Mouse (Mus musculus): Measurements from ENCODE around the gene Lgals1.
"Not testable (repeated sequence)": the region's sequence is repeated elsewhere in the genome, so short reads cannot be mapped to it uniquely, and the experiment has no call there.

Lgals1 gene

GRCm38 (mm10) chr15:78926021-78926919 is at the start of gene Lgals1:
Gene Lgals1, plus strand, starts transcription at chr15:78926725.
- peak; percentile 87 for DNase-seq (ENCODE audit: low spot score)

GRCm38 (mm10) chr15:78876991-78877809 is 49.3 kb upstream of the Lgals1 start, which contains the start of gene Gga1:
Gene Gga1, plus strand, starts transcription at chr15:78877190.
- peak; percentile 88 for DNase-seq (ENCODE audit: low spot score)

GRCm38 (mm10) chr15:78877810-78878390 is 48.6 kb upstream of the Lgals1 start:
- no peak for DNase-seq (ENCODE audit: low spot score)

DNA sequence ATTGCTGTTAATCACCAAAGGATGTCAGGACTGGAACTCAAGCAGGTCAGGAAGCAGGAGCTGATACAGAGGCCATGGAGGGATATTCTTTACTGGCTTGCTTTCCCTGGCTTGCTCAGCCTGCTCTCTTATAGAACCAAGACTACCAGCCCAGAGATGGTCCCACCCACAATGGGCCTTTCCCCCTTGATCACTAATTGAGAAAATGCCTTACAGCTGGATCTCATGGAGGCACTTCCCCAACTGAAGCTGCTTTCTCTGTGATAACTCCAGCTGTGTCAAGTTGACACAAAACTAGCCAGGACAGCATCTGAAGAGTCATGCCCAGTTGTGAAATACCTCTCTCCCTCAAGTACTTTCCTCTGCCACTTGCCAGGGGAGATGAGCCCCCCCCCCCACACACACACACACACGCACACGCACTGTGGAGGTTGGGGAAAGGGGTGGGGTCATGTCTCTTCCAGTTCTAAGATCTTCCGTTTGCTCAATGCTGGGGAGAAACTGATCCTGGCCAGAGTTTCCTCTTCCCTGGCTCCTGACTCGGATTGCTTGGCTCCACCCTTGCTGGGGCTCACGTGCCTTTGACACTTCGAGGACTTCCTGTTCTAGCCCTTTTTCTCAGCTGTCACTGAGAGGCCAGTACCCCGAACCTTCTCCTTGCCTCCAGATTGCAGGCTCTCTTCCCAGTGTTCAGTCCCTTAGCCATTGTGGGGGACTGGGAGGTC is 47.6 kb upstream of the Lgals1 start:
- DNase-seq (ENCODE audit: low spot score): not testable (repeated sequence)

- no peak for DNase-seq (ENCODE audit: low spot score)
Measured at GRCm38 (mm10) chr15:78880432-78880831, 46.1 kb upstream of the Lgals1 start.

DNA sequence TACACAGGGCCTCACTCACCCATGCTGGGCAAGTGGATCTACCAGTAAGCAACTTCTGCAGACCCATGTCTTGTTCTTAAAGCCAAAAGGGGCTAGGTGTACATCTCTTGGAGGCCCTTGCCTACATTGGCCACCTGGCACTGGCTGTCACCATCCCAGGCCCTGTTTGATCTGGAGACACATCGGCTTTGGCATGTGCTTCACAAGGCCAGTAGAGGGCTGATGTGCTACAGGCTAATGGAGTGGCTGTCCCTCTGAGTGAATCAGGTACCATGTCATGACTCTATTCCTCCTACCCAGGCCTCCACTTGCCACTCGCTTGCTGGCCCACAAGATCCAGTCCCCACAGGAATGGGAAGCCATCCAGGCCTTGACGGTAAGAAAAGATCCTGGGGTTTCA is 44.7 kb upstream of the Lgals1 start:
- no peak for DNase-seq (ENCODE audit: low spot score)

DNA sequence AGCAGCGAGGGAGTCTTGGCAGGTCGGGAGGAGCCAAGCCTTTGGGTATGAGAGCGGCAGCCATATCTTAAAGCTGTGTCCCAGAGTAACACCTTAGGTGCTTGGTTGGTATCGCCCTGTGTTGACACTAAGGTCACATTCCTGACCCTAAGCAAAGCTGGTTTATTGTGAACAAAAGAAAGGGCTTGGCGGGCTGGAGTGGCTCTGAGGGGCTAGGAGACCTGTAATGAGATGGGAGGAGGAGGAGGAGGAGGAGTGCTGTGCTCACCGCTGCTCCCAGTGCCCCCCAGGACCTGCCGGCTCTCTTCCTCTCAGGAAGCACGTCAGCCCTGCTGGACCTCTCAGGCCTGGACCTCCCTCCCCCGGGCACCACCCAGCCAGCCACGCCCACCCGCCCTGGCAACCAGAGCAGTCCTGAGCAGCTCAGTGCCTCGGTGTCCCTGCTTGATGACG is 37.1 kb upstream of the Lgals1 start:
- DNase-seq (ENCODE audit: low spot score): no peak

DNA sequence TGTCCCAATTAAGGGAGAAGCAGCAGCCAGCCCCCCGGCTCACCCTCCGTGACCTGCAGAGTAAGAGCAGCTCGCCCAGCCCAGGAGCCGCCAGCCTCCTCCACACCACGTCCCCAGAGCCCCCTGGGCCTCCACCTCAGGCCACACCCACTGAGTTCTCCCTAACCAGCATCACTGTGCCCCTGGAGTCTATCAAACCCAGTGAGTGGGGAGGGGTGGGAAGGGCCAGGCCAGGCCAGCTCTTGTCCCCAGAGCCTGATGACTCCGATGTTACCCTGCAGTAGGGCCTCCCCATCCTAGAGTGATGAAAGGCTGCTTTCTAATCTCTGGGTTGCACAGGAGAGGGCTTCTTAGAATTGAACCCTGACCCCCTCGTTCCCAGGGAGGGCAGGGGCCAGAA is 34.1 kb upstream of the Lgals1 start:
- DNase-seq (ENCODE audit: low spot score): no peak

DNA sequence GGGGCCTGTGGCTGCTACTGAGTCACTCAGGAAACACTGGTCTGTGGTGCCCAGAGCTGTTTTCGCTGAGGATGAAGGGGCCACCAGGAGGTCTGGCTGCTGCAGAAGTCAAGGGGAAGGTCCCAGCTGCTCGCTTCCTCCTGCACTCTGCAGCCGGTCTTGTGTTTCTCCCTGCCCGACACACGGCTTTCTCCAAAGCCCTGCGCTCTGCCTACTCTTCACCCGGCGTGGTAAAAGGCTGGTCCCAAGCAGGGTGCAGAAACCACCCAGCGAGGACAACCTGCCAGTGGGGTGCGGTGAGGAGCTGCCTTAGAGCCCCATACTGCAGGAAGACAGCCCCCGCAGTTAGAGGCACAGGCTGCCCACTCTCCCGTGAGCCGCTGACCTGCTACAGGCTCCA is 31.8 kb upstream of the Lgals1 start:
- no peak for DNase-seq (ENCODE audit: low spot score)

- no peak for DNase-seq (ENCODE audit: low spot score)
Measured at GRCm38 (mm10) chr15:78895741-78896140, 30.8 kb upstream of the Lgals1 start.

DNA sequence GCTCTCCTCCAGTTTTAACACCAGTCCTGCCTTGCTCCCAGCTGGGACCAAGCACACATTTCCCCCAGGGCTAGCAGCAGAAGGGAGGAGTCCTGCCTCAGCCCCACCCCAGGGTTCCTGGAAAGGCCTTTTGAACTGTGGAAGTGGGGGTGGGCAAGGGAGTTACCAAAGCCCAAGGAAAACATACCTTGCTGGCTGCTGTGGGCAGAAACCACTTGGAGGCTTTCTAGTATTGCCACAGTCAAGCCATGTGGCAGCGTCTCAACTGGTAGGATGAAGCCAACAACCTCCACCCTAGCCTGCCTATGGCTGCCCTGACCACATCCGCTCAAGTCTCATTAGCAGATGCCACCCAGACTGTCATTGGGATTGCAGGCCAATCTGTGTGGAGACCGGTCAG is 30.4 kb upstream of the Lgals1 start:
- DNase-seq (ENCODE audit: low spot score): no peak

- DNase-seq (ENCODE audit: low spot score): no peak
Measured at GRCm38 (mm10) chr15:78897488-78897887, 29.0 kb upstream of the Lgals1 start.

DNA sequence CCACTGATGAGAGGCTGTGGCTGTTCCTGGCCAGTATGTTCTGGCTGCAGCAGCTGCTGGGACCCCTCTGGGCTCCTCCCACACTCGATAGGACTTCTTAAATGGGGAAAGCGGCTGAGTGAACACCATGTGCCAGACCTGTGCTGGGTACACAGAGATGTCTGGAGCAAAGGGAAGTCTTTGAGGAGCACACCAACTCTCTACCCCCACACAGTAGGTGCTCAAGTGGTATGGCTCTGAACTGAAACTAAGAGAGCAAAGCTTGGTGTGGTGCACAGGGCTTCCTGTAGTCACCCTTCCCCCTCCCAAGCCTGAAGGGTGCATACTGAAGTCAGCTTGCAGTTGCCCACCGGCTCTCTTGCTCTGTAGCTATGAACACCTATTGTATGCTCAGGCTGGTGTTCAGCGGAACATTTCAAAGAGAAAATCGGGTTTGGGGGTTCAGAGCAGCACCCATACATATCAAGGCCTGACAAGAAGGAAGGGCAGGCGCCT is 28.0 kb upstream of the Lgals1 start:
- DNase-seq (ENCODE audit: low spot score): no peak

DNA sequence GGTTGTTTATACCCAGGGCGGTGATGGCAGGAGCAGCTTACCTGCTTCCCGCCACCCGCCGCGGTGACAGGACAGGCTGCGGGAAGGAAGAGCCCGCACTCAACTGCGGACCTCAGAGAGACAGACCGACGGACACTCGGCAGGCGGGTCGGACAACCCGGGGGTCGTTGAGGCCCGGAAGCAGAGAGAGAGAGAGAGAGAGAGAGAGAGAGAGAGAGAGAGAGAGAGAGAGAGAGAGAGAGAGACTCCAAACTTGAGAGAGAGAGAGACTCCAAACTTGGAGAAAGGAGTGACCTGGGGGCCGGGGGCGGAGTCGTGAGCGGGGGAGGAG is 27.2 kb upstream of the Lgals1 start, which contains the start of gene Gm49510:
Gene Gm49510, plus strand, starts transcription at position 259 of the 331 bp plus-strand sequence.
- DNase-seq (ENCODE audit: low spot score): no peak

DNA sequence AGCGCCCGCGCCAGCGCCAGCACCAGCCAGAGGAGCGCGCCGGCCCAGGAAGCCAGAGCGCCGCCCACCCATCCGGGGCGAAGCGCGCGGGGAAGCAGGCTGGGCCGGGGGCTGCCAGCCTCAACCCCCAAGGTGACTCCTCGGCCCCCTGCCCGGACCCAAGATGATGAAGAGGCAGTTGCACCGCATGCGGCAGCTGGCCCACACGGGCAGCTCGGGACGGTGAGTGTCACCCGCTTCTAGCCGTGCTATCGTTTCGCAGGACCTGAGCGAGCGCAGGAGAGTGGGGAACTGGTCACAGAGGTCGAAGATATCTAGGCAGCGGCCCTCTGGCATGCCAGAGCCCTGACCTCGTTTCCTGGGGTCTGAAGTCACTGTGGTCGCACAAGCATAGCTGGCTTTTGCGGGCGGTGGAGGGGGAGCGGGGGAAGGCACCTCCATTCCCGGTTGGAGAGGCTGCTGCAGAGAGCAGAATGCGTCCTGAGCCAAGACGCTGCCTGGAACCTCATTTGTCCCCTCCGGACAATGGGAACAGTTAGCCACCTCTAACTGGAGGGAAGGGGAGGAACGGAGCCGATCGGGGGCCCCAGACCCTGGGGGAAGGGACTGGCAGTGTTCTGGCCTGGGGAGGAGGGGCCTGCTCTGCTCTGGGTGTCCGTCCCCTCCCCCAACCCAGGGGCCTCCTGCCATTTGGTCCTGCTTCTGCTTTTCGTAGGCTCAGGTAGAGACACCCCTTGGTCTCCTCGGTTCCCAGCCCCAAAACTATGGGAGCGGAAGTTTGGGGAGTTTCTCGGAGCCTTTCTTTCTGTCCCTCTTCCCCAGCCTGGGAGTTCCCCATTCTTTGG is 26.6 kb upstream of the Lgals1 start, which contains the start of gene Sh3bp1:
Gene Sh3bp1, plus strand, starts transcription at position 29 of the 845 bp plus-strand sequence.
- peak; percentile 76 for DNase-seq (ENCODE audit: low spot score)

GRCm38 (mm10) chr15:78900585-78901421 is 25.7 kb upstream of the Lgals1 start:
- no peak for DNase-seq (ENCODE audit: low spot score)

- DNase-seq (ENCODE audit: low spot score): no peak
Measured at GRCm38 (mm10) chr15:78901422-78901789, 25.1 kb upstream of the Lgals1 start.

DNA sequence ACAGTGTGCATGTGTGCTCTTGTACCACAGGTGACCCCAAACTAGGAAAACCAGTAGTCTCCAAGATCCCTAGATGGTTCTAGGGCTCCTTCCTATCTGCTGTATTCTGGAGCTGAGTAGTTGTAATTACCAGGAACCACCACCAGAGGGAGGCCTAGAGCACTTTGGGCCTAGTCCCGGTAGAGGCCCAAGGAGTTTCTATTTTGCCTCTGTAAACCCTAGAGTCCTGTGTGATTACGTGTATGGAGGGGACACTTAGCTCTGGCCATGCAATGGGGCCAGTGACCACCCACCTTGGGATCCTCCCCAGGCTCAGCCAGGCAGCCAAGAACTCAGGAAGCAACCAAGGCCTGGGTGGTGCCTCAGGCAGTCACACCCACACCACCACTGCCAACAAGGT is 23.3 kb upstream of the Lgals1 start:
- peak; percentile 67 for DNase-seq (ENCODE audit: low spot score)

GRCm38 (mm10) chr15:78908399-78908798 is 18.1 kb upstream of the Lgals1 start:
- no peak for DNase-seq (ENCODE audit: low spot score)

- DNase-seq (ENCODE audit: low spot score): no peak
Measured at GRCm38 (mm10) chr15:78908982-78909381, 17.5 kb upstream of the Lgals1 start.

All from ovary, postnatal 36 days (tissue).